Mouse (Mus musculus) inflammation-experienced regulatory T-cells (primary cell): Measurements from ENCODE around the gene Ikzf4. TPM values are rescaled to one million over a fixed set of nuclear protein-coding genes. Genes with fewer than 3 reads are reported as not detected.

Experiments
- polyA plus RNA-seq, 2 experiments: library from polyadenylated mRNA; unstranded; fragments of 100-300 nt; shearing (Covaris generic); gene quantifications; one replicate each; pipeline ENCODE4 v1.2.1; 2017

Gene Ikzf4
- 100 to 1,000 TPM in 1 of 2 experiments, 10 to 100 TPM in 1; 71.0 to 105 TPM for polyA plus RNA-seq

GRCm38 (mm10) chr10:128645111-128646011, at the start of gene Ikzf4:
Gene Ikzf4, minus strand, starts transcription at chr10:128645991.

GRCm38 (mm10) chr10:128673763-128674468, 28.1 kb upstream of the Ikzf4 start, which contains the start of gene Suox:
Gene Suox, minus strand, starts transcription at chr10:128674073.

GRCm38 (mm10) chr10:128626311-128627310, 19.2 kb downstream of the Ikzf4 start, which contains the start of gene Rps26:
Gene Rps26, minus strand, starts transcription at chr10:128626747.

GRCm38 (mm10) chr10:128589464-128590192, 56.2 kb downstream of the Ikzf4 start, which contains the start of gene Erbb3:
Gene Erbb3, minus strand, starts transcription at chr10:128589652.

Other genes with a start within 250 kb of the Ikzf4 start
- not detected for gene Slc39a5, start 244.8 kb downstream of the Ikzf4 start, polyA plus RNA-seq
- 100 to 1,000 TPM; 116 to 123 TPM for gene Nabp2, start 234.5 kb downstream of the Ikzf4 start, polyA plus RNA-seq
- gene Rnf41, start 234.3 kb downstream of the Ikzf4 start, polyA plus RNA-seq: 10 to 100 TPM; 37.5 to 41.8 TPM
- 100 to 1,000 TPM; 111 to 120 TPM for gene Smarcc2, start 186.7 kb downstream of the Ikzf4 start, polyA plus RNA-seq
- gene Myl6, start 151.8 kb downstream of the Ikzf4 start, polyA plus RNA-seq: 1,000 to 10,000 TPM; 1,313 to 1,615 TPM
- 1 to 10 TPM; 2.7 to 4.7 TPM for gene Myl6b, start 147.3 kb downstream of the Ikzf4 start, polyA plus RNA-seq
- 100 to 1,000 TPM; 216 to 394 TPM for gene Esyt1, start 120.1 kb downstream of the Ikzf4 start, polyA plus RNA-seq
- gene Zc3h10, start 98.2 kb downstream of the Ikzf4 start, polyA plus RNA-seq: 10 to 100 TPM; 22.0 to 27.4 TPM
- gene Rpl41, start 96.7 kb downstream of the Ikzf4 start, polyA plus RNA-seq: 1,000 to 10,000 TPM; 2,016 to 2,109 TPM
- 10 to 100 TPM; 26.4 to 30.0 TPM for gene Pa2g4, start 80.0 kb downstream of the Ikzf4 start, polyA plus RNA-seq
- gene Erbb3, start 56.3 kb downstream of the Ikzf4 start, polyA plus RNA-seq: 1 to 10 TPM; 2.9 to 8.1 TPM
- 100 to 1,000 TPM; 473 to 520 TPM for gene Rps26, start 19.2 kb downstream of the Ikzf4 start, polyA plus RNA-seq
- gene Suox, start 28.1 kb upstream of the Ikzf4 start, polyA plus RNA-seq: 10 to 100 TPM; 46.6 to 47.9 TPM
- gene Rab5b, start 50.3 kb upstream of the Ikzf4 start, polyA plus RNA-seq: 10 to 100 TPM; 44.2 to 45.0 TPM
- gene Pmel, start 58.2 kb upstream of the Ikzf4 start, polyA plus RNA-seq: 1 to 10 TPM; 2.9 to 5.1 TPM
- gene Cdk2, start 59.0 kb upstream of the Ikzf4 start, polyA plus RNA-seq: 10 to 100 TPM; 33.2 to 43.0 TPM
- 100 to 1,000 TPM; 564 to 912 TPM for gene Dgka, start 98.9 kb upstream of the Ikzf4 start, polyA plus RNA-seq
- 10 to 100 TPM; 30.7 to 44.7 TPM for gene Pym1, start 101.9 kb upstream of the Ikzf4 start, polyA plus RNA-seq
- 1 to 10 TPM in 1 of 2 experiments, under 1 TPM in 1; 0.27 to 1.1 TPM for gene Mmp19, start 144.9 kb upstream of the Ikzf4 start, polyA plus RNA-seq
- 100 to 1,000 TPM in 1 of 2 experiments, 10 to 100 TPM in 1; 99.0 to 113 TPM for gene Dnajc14, start 158.1 kb upstream of the Ikzf4 start, polyA plus RNA-seq
- gene Tmem198b, start 158.4 kb upstream of the Ikzf4 start, polyA plus RNA-seq: 1 to 10 TPM; 2.2 to 4.1 TPM
- 100 to 1,000 TPM; 138 to 144 TPM for gene Sarnp, start 171.3 kb upstream of the Ikzf4 start, polyA plus RNA-seq
- 10 to 100 TPM; 65.4 to 69.2 TPM for gene Ormdl2, start 175.7 kb upstream of the Ikzf4 start, polyA plus RNA-seq
- gene Gdf11, start 245.7 kb upstream of the Ikzf4 start, polyA plus RNA-seq: 1 to 10 TPM; 2.9 TPM